Mouse (Mus musculus): ENCODE results near the gene Corin. TPM values are rescaled to one million over a fixed set of nuclear protein-coding genes. Genes with fewer than 3 reads are reported as not detected.
A peak's percentile ranks its signal among the peaks of the same experiment; 100 is the strongest.

The Corin gene
- polyA plus RNA-seq (2016; fragmentation: Nextera tagmentation; extraction: Ambion mirVana): 2.3 and 3.0 TPM in 2 replicates

GRCm38 (mm10) chr5:72503531-72504523, at the start of gene Corin:
TSS of gene Corin (minus strand) at chr5:72504473.
- peak within 1 kb of the TSS; percentile 67 for H3K4me2 ChIP-seq
- no peaks in the 10 kb centered on the region for H3K36me3 ChIP-seq
- H3K9ac ChIP-seq (replicated peaks): peak within 1 kb of the TSS; percentile 23; the same call in 1 of the 2 replicates
- peaks cover 53% of the 10 kb centered on the region for H3K27me3 ChIP-seq
- H3K4me3 ChIP-seq (replicated peaks): peak within 1 kb of the TSS; percentile 43
- ATAC-seq (ENCODE audit: insufficient number of reproducible peaks, insufficient read depth, low FRiP score, low TSS enrichment, low read depth): no peak
- H3K9me3 ChIP-seq: no peaks in the 10 kb centered on the region
- H3K4me1 ChIP-seq (replicated peaks): peaks cover 15% of the 10 kb centered on the region
- WGBS: 1% methylated on average over 64 of the region's 64 CpGs
- H3K27ac ChIP-seq: no peak within 1 kb of the TSS

DNA sequence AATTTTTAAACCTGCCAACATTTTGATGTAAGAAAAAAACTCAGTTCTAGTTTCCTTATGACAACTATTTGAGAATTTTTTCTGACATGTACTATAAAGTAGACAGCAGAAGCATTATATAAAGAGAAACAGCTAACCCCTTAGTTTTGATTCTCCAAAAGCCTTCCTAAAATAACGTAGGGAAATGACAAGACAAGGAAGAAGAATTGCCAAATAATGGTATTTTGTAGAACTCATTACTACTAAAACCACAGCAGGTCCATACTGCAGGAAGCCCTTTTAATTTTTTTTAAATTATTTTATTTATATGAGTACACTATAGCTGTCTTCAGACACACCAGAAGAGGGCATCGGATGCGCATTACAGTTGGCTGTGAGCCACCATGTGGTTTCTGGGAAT, 46.9 kb upstream of the Corin start:
- no peaks in the 10 kb centered on the region for H3K9me3 ChIP-seq
- no peak overlapping the region for H3K27ac ChIP-seq
- 95% methylated on average over 3 of the region's 3 CpGs for WGBS
- H3K27me3 ChIP-seq: no peaks in the 10 kb centered on the region
- H3K4me2 ChIP-seq: no peak overlapping the region
- no peak for ATAC-seq (ENCODE audit: insufficient number of reproducible peaks, insufficient read depth, low FRiP score, low TSS enrichment, low read depth)
- H3K9ac ChIP-seq (replicated peaks): no peak overlapping the region
- no peaks in the 10 kb centered on the region for H3K4me1 ChIP-seq (replicated peaks)
- H3K4me3 ChIP-seq (replicated peaks): no peak overlapping the region
- peaks cover 31% of the 10 kb centered on the region for H3K36me3 ChIP-seq

DNA sequence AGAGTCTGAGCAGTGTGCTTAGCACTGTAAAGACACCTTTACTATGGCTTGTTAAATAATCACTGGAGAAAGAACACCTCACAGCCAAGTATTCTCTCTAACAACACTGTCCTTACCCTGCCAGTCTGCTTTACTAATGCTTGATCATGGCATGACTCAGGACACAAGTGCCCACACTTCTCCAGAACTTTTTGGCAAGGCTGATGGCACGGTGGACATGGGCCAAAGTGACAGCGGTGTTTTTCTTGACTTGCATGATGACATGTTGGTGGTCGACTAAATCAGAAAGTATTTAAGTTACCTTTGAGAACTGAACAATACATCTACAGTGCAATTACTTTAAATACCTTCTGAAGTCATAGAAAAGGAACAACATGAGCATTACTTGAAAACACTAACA, 24.6 kb upstream of the Corin start:
- no peak overlapping the region for H3K4me3 ChIP-seq (replicated peaks)
- WGBS: 93% methylated on average over 3 of the region's 3 CpGs
- H3K4me1 ChIP-seq (replicated peaks): no peaks in the 10 kb centered on the region
- no peak overlapping the region for H3K9ac ChIP-seq (replicated peaks)
- ATAC-seq (ENCODE audit: insufficient number of reproducible peaks, insufficient read depth, low FRiP score, low TSS enrichment, low read depth): no peak
- no peaks in the 10 kb centered on the region for H3K9me3 ChIP-seq
- H3K36me3 ChIP-seq: peaks cover 51% of the 10 kb centered on the region
- no peaks in the 10 kb centered on the region for H3K27me3 ChIP-seq
- H3K27ac ChIP-seq: no peak overlapping the region
- no peak overlapping the region for H3K4me2 ChIP-seq

DNA sequence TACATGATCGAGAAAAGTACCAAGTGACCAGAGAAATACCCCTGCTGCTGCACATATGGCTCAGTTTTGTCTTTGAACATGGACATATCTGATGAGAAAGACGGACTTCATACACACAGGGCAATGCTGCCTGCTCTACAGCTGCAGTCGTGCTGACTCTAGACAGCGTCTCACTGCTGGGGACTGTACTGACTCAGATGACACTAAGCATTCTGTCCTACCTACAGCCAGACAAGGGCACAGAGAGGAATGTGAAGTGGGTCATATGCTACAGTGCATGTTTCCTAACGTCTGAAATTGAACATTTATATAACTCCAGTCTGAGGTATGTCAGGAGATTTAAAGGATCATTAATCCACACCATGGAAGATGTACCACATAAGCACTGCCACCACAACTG, 9.5 kb upstream of the Corin start:
- Histone ChIP-seq H3K9me3 (no peaks in the 10 kb centered on the region), H3K27me3 (no peaks in the 10 kb centered on the region), H3K27ac (no peak overlapping the region), H3K4me1 (replicated peaks) (no peaks in the 10 kb centered on the region), H3K36me3 (peaks cover 43% of the 10 kb centered on the region), H3K4me3 (replicated peaks) (no peak overlapping the region), H3K4me2 (no peak overlapping the region), H3K9ac (replicated peaks) (no peak overlapping the region)
- ATAC-seq (ENCODE audit: insufficient number of reproducible peaks, insufficient read depth, low FRiP score, low TSS enrichment, low read depth): no peak
- 84% methylated on average over 5 of the region's 5 CpGs for WGBS

GRCm38 (mm10) chr5:72505740-72506139, 1.5 kb upstream of the Corin start:
- Histone ChIP-seq H3K4me3 (replicated peaks) (no peak overlapping the region), H3K4me2 (no peak overlapping the region), H3K27ac (no peak overlapping the region), H3K9ac (replicated peaks) (no peak overlapping the region), H3K27me3 (peaks cover 46% of the 10 kb centered on the region), H3K4me1 (replicated peaks) (peaks cover 15% of the 10 kb centered on the region), H3K9me3 (no peaks in the 10 kb centered on the region), H3K36me3 (no peaks in the 10 kb centered on the region)
- WGBS: 79% methylated on average over 5 of the region's 5 CpGs
- ATAC-seq (ENCODE audit: insufficient number of reproducible peaks, insufficient read depth, low FRiP score, low TSS enrichment, low read depth): no peak

DNA sequence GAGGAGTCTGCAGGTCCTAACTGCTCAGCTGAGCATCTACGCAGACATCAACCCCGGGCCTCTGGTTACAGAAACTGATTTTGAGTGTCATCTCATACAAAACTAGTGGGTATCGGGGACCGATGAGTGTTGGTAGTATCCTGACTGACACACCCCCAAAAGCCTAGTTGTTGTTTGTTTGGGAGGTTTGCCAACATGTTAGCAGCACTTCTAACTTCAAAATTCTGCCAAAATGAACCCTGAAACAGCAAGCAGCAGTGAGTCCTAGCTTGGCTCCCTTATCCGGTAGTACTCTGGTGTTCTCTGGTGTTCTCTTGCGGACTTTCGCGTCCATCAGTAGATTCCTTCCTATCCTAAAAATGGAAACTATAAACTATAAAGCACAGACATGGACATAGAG, 1.5 kb downstream of the Corin start:
- Histone ChIP-seq H3K36me3 (no peaks in the 10 kb centered on the region), H3K27ac (no peak overlapping the region), H3K4me3 (replicated peaks) (peak overlapping the region; percentile 43; the same call in 1 of the 2 replicates), H3K4me2 (peak overlapping the region; percentile 67; the same call in 1 of the 2 replicates), H3K4me1 (replicated peaks) (peaks cover 15% of the 10 kb centered on the region), H3K9ac (replicated peaks) (no peak overlapping the region), H3K27me3 (peaks cover 62% of the 10 kb centered on the region), H3K9me3 (no peaks in the 10 kb centered on the region)
- ATAC-seq (ENCODE audit: insufficient number of reproducible peaks, insufficient read depth, low FRiP score, low TSS enrichment, low read depth): no peak
- 73% methylated on average over 8 of the region's 8 CpGs for WGBS

DNA sequence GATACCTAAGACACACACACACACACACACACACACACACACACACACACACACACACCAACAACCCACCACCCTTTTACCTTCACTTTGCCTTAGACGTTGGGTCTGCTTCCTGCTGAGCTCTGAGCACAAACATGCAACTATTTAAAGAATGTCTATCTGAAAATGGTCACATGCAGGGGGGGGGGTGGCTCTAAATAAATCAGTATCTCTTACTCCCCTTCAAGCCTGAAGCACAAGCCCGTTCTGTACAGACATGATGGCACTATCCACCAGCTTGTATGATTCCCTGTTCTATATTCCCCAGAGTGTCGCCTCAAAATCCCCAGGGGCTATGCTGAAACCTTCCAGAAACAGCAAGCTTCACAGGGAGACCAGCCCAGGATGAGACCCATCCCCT, 2.5 kb downstream of the Corin start:
- no peak for ATAC-seq (ENCODE audit: insufficient number of reproducible peaks, insufficient read depth, low FRiP score, low TSS enrichment, low read depth)
- Histone ChIP-seq H3K4me3 (replicated peaks) (no peak overlapping the region), H3K9me3 (no peaks in the 10 kb centered on the region), H3K36me3 (no peaks in the 10 kb centered on the region), H3K9ac (replicated peaks) (no peak overlapping the region), H3K27me3 (peaks cover 64% of the 10 kb centered on the region), H3K4me1 (replicated peaks) (peaks cover 23% of the 10 kb centered on the region), H3K27ac (no peak overlapping the region), H3K4me2 (no peak overlapping the region)
- WGBS: 50% methylated on average over 3 of the region's 3 CpGs

DNA sequence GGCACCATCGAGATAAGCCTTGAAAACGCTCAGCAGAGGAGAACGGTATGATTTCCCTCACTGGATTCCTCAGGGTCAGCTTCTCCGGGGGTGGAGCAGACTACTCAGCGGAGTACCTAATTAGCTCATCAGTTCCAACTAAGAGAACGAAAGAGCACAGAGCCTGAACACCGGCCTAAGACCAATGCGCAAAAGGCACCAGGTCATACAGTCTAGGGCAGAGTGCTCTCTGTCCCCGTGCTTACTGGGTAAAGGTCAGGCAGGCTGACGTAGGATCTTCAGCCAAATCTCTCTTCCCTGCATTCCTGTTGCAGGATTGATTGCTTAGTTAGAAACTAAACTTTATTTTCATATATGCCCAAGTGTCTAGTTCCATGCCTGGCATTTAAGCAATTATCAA, 6.0 kb downstream of the Corin start:
- Histone ChIP-seq H3K36me3 (no peaks in the 10 kb centered on the region), H3K27ac (no peak overlapping the region), H3K9ac (replicated peaks) (no peak overlapping the region), H3K4me3 (replicated peaks) (no peak overlapping the region), H3K27me3 (peaks cover 41% of the 10 kb centered on the region), H3K9me3 (no peaks in the 10 kb centered on the region), H3K4me2 (no peak overlapping the region), H3K4me1 (replicated peaks) (peaks cover 21% of the 10 kb centered on the region)
- ATAC-seq (ENCODE audit: insufficient number of reproducible peaks, insufficient read depth, low FRiP score, low TSS enrichment, low read depth): no peak
- WGBS: 73% methylated on average over 10 of the region's 10 CpGs

GRCm38 (mm10) chr5:72496756-72497155, 7.5 kb downstream of the Corin start:
- 76% methylated on average over 4 of the region's 4 CpGs for WGBS
- no peaks in the 10 kb centered on the region for H3K9me3 ChIP-seq
- H3K27me3 ChIP-seq: peaks cover 26% of the 10 kb centered on the region
- H3K4me1 ChIP-seq (replicated peaks): peaks cover 18% of the 10 kb centered on the region
- H3K4me3 ChIP-seq (replicated peaks): no peak overlapping the region
- no peak overlapping the region for H3K4me2 ChIP-seq
- no peak overlapping the region for H3K27ac ChIP-seq
- no peak for ATAC-seq (ENCODE audit: insufficient number of reproducible peaks, insufficient read depth, low FRiP score, low TSS enrichment, low read depth)
- H3K36me3 ChIP-seq: no peaks in the 10 kb centered on the region
- no peak overlapping the region for H3K9ac ChIP-seq (replicated peaks)

- WGBS: 80% methylated on average over 7 of the region's 7 CpGs
Measured at GRCm38 (mm10) chr5:72493906-72494305, 10.4 kb downstream of the Corin start.

DNA sequence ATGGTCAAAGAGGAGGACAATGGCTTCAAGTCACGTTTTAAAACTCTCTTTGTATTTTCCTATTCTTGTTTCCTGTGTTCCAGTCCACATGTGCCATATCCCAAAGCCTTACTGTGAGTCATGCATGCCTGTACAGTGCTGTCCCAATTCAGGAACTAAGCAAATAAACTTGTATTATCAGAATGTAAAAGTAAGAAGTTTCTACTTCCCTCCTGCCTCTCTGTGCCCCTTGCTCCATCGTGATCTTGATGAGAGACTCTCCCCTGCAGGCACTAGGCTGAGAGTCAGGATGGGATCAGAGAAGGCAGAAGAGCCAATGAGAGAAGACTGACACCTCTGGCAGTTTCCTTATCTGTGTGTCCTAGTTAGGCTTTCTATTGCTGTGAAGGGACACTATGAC, 13.0 kb downstream of the Corin start:
- Histone ChIP-seq H3K4me2 (no peak overlapping the region), H3K9me3 (no peaks in the 10 kb centered on the region), H3K27me3 (peaks cover 5% of the 10 kb centered on the region), H3K4me1 (replicated peaks) (peaks cover 3% of the 10 kb centered on the region; the same call in 1 of the 2 replicates), H3K4me3 (replicated peaks) (no peak overlapping the region), H3K27ac (no peak overlapping the region), H3K9ac (replicated peaks) (no peak overlapping the region), H3K36me3 (no peaks in the 10 kb centered on the region)
- 59% methylated on average over 2 of the region's 2 CpGs for WGBS
- ATAC-seq (ENCODE audit: insufficient number of reproducible peaks, insufficient read depth, low FRiP score, low TSS enrichment, low read depth): no peak

More at GRCm38 (mm10) chr5:72493906-72494305, 10.4 kb downstream of the Corin start:
- Histone ChIP-seq H3K27me3 (peaks cover 17% of the 10 kb centered on the region), H3K4me2 (no peak overlapping the region), H3K27ac (no peak overlapping the region), H3K4me1 (replicated peaks) (peaks cover 14% of the 10 kb centered on the region), H3K36me3 (no peaks in the 10 kb centered on the region), H3K9me3 (no peaks in the 10 kb centered on the region), H3K4me3 (replicated peaks) (no peak overlapping the region), H3K9ac (replicated peaks) (no peak overlapping the region)
- no peak for ATAC-seq (ENCODE audit: insufficient number of reproducible peaks, insufficient read depth, low FRiP score, low TSS enrichment, low read depth)
